Mouse (Mus musculus) thymus, postnatal 0 days (tissue): Measurements from ENCODE around the gene Krtap28-13. TPM values are rescaled to one million over a fixed set of nuclear protein-coding genes. Genes with fewer than 3 reads are reported as not detected.
A peak's percentile ranks its signal among the peaks of the same experiment; 100 is the strongest.

Experiments used
- DNase-seq: peaks from one replicate; pipeline ENCODE4 v3.0.0-alpha.2; 2015; ENCODE audit warnings: low spot score
- polyA plus RNA-seq: library from polyadenylated mRNA; unstranded; fragments of >200 nt; fragmentation: Nextera tagmentation; extraction: Ambion mirVana; gene quantifications from 2 replicates; pipeline ENCODE4 v1.2.1, GENCODE M21; 2015

Krtap28-13 gene
- not detected in 2 replicates for polyA plus RNA-seq

DNA sequence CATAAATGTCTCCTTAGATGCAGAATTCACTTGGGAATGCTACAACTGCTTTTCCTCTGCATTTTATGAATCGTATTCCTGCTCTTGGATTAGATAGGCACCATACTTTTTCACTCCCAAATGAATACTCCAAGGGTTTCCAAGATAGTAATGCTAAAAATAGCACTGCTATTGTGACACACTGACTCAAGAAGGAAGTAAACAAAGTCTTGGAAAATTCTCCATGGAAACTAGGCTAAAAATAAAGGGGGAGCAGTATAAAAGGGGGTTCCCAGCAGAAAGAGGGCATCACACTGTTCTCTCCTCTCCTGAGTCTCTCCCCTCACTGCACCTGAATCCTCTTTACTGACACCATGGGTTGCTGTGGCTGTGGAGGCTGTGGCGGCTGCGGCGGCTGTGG is at the start of gene Krtap28-13:
Krtap28-13 (plus strand) TSS at position 288 of the 400 bp plus-strand sequence.
- DNase-seq: no peak

DNA sequence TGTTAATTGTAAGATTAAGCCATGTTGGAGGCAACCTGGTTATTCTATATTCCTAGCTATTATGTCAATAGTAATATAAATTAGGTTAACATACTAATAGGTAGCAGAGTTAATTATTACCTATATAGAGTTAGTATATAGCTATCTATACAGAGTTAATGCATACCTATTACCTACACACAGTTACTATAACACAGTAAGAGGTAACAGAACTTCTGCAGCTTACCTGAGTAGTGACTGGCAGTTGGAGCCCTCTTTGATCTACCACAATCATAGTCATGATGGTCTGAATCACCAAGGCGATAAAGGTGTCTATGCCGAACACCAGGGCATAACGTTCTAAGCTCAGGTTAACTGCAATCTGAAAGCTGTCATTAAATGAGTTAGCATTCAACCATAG is 46.3 kb upstream of the Krtap28-13 start:
- no peak for DNase-seq

DNA sequence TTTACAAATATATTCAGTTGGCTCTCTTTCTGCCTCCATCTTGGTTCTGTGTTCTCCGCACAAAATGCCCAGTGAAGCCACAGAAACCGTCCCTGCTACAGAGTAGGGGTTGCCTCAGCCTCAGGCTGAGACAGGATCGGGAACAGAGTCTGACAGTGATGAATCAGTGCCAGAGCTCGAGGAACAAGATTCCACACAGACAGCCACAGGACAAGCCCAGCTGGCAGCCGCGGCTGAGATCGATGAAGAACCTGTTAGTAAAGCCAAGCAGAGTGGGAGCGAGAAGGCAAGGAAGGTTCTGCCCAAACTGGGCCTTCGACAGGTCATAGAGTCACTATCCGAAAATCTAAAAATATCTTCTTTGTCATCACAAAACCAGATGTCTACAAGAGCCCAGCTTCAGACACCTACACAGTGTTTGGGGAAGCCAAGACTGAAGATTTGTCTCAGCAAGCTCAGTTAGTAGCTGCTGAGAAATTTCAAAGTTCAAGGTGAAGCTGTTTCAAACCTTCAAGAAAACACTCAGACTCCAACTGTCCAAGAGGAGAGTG is 45.3 kb upstream of the Krtap28-13 start:
- no peak for DNase-seq

DNA sequence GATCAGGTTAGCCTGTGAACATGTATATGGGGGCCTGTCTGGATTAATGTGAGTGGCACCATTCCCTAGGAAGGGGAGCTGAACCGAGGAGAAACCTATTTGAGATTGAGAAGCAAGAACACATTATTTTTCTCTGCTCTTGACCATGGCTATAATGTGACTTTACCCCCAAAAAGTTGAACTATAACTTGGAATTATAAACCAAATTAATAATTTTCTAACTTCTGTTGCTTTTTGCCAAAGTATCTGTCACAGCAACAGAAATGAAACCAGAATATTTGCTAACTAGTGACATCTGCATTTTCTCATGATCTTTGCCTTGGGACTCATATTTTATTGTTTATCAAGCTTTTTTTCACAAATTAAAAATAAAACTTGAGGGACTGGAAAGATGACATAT is 44.2 kb upstream of the Krtap28-13 start:
- no peak for DNase-seq

DNA sequence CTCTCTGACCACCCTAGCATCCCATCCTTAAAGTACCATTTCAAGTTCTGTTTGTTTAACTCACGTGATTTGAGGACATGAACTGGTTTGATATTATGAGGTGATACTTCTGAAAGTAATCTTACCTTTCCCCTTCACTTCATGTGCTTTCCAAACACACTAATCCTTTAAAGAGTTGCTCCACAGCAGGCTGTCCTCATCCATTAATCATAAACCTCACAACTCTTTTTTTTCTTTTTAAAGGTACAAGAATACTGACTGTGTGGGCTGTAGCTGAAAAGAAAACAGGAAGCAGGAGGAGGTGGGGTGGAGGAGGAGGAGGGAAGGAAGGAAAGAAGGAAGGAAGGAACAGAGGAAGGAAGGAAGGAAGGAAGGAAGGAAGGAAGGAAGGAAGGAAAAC is 28.8 kb upstream of the Krtap28-13 start:
- no peak for DNase-seq

DNA sequence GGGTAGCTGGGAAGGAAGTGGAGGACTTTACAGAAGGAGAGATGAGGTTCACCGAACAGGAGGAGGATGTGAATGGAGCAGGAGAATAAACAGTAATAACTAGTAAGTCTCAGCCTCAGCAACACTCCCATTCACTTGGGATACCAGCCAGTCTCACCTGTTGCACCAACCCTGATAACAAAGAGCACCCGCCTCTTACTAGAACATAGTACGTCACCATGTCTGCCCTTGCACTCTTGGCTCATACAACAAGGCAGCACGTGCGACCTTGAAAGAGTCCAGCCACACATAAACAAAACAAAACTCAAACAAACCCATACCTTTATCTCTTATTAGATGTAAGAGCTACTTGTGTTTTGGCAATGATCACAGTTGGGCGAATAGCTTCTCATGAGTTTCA is 28.2 kb upstream of the Krtap28-13 start:
- no peak for DNase-seq

DNA sequence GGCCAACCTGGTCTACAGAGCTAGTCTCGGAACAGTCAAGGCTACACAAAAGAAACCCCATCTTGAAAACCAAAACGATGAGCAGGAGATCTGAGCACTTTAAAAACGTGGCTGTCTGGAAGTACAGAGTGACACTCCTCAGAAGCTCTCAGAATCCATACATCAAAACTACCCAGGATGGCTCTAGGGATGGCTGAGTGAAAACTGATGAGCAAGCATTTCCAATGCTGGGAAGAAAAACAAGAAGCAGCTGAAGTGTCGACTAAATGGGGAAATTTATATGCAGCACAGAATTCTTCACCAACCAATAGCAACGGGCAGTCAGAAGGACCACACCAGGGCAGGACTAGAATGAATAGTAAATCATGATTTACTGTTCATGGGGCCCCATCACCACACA is 26.2 kb upstream of the Krtap28-13 start:
- no peak for DNase-seq

DNA sequence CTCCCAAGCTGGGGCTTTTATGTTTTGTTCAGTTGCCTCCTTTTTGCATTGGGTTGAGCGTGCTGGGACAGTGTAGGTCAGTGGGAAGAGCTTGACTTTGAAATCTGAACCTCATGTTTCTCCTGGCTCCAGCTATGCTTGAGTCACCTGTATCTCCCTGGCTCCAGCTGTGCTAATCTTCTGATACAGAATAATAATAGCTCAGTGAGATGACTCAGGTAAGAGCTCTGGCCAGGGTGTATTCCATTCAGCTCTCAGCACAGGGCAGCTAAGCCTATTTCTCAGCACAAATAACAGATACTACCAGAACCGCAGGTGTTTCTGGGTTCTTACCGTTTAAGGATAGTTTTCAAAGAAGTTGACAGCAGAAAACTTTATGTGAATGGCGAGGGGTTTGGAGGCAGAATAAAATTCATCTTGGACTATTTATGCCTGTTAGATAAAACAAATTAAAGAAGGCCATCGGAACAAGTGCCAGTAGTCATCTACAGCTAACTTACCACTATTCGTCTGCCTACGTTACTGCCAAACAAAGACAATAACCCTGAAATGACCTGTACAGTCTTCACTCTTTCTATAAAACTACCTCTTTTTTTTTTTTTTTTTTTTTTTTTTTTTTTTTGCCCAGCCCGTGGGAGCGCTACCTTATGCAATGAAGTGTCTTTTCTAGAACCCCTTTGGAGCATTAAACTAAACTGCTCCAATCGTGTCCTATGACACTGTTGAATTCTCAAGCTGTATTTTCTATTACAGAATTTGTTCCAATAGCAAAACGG is 23.6 kb upstream of the Krtap28-13 start:
- DNase-seq: no peak

DNA sequence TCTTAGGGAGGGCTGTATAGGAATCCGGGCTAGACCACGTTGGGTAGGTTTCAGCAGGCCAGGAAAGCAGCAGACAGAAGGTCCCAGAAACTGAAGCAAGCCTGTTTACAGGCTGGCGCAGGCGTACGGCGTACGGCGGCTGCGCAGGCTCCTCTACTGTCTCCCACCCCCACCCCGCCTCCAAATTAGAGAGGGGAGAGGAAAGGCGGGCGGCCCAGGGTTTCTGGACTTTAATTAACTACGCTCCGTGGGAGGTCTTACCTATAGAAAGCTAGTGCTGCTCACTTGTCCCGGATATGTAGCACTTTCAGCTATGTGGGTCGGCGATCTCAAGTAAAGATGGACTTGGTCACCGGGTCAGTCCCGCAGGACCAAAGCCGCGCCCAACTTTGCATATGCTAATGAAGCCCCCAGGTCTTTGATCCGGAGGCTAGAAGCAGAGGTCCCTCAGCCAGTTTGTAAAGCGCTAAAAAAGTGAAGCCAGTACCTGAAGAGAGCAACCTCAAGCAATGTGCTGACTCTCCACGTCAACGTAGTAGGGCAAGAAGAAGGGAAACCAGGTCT is 22.5 kb upstream of the Krtap28-13 start, which contains the start of gene Slc19a3:
Slc19a3 (minus strand) TSS at position 340 of the 564 bp plus-strand sequence.
- DNase-seq: no peak

DNA sequence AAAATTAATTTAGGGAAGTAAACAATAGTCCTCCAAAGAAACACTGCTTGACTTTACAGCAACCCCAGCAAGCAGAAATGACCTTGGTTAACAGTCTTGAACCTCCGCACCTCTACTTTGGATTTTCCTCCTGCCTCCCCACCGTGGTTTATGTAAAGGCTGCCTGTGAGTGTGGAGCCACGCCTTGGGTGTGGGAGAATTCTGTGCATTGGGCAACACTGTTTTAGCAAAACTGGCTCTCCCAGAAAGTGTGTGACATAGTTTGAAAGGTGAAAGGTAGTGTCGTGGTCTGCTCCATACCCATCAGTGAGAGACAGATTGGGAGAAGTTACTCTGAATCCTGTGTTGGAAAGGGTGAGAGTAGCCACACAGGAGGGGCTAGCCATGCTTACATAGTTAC is 21.6 kb upstream of the Krtap28-13 start:
- no peak for DNase-seq

DNA sequence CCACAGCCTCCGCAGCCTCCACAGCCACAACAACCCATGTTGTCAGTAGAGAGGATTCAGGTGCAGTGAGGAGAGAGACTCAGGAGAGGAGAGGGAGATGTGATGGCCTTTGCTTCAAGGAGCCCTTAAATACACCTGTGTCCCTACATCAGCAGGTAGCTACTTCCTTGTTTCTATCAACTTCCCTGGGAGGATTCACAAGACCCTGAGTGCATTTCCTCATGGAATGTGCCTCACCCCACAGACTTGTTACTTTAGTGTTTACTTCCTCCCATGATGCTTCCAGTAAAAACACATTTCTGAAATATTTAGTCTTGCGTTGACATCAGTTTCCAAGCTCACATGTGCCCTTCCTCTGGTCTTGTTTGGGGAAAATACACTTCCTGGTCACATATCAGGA is 18.4 kb upstream of the Krtap28-13 start, which contains the start of gene Krtap28-10:
Krtap28-10 (minus strand) TSS at position 101 of the 400 bp plus-strand sequence.
- no peak for DNase-seq

DNA sequence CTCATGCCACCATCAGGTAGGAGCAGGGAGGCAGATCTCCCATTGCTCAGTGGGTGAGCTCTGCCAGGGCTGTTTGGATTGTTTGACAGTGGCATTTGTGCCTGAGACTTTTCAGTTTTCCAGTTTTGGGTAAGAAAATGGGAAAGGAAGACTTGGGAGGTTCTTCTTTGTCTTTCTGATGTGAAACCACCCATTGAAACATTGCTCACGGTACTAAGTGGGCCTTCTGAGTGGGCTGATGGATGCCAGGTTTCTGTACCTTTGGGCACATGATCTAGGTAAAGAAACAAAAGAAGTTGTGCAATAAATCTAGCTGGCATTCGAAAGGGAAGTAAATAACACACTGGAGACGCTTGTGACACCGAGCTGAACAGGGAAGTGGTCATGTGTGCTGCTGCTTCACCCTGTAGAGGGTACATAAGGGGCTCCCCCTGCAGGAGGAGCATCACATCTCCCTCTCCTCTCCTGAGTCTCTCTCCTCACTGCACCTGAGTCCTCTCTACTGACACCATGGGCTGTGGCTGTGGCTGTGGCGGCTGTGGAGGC is 15.8 kb upstream of the Krtap28-13 start, which contains the start of gene Gm47969:
Gm47969 (plus strand) TSS at position 51 of the 546 bp plus-strand sequence.
- no peak for DNase-seq

DNA sequence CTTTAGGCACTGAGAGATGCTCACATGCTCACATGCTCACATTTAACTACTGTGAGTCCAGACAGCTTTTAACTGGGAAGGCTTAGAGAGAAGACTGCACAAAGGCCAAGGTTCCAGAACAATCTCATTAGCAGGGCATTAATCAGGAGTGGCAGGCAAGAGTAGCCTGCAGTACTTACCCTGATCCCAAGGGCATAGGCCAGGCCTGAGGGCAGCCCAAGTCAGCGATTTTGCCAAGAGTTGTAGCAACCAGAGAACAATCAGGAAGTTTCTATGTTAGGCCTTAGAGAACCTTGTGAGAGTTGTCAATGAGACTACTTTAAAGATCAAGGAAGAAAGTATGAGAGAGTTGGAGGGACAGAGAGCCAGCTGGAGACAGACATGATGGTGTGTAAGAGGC is 2.2 kb upstream of the Krtap28-13 start:
- no peak for DNase-seq

DNA sequence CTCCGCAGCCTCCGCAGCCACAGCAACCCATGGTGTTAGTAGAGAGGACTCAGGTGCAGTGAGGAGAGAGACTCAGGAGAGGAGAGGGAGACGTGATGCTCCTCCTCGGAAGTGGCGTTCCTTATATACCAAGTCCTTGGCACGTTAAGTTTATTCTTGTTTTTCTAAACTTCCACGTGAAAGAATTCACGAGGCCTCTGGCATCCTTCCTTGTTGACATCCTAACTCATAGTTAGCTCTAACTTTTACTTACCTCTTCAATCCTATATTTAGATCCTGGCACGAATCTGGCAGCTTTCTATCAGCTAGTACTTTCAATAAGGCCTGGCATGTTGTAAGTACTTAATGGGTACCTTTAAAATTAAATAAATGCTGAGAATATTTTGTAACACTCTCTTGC is 1.5 kb upstream of the Krtap28-13 start, which contains the start of gene A030005K14Rik:
A030005K14Rik (minus strand) TSS at position 101 of the 400 bp plus-strand sequence.
- DNase-seq: no peak

DNA sequence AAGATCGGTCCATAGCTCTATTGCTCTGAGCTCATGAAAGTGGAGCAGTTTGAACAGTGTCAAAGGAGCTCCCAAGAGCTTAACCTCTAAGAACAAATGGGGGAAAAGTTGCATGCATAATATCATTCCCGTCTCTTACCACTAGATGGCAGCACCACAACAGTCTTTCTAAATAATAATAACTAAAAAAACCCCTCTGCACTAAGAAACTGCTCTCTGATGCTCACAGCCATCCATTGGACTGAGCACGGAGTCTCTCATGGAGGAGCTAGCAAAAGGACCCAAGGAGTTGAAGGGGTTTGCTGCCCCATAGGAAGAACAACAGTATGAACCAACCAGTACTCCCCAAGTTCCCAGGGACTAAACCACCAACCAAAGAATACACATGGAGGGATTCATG is 4.1 kb downstream of the Krtap28-13 start:
- DNase-seq: peak; percentile 19

DNA sequence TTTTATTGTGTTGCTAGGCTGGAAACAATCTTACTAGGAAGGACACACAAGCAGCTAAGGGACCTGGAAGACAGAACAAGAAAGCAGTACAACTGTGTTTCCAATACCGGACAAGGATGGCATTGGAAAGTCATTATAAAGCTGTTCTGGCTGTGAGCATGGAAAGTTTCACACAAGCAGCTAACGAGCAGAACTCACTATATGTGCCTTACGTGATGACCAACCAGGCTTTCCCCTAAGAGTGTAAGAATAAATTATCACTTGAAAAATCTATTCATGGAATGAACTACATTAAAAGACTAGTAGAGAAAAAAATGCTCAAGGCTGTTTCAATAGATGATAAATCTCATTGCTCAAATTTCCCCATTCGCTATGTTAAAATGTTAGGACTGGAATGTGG is 5.8 kb downstream of the Krtap28-13 start:
- no peak for DNase-seq

DNA sequence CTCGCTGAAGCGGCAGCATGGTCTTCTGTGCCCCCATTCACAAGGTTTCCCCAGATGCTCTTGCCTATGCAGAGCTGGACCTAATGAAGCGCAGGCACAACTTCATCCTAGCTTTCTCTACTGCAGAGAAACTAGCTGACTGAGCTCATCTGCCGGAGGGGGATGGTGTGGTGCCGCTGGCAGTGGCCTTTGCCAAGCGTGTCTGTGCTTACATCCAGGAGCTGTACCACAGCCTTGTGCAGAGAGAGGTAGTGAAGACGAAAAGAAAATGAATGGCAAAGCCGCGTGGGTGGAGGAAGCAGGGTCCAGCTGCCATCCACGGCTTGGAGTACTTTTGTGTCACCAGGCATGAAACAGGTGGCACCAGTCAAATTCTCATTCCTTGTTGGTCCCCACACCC is 6.5 kb downstream of the Krtap28-13 start:
- no peak for DNase-seq

DNA sequence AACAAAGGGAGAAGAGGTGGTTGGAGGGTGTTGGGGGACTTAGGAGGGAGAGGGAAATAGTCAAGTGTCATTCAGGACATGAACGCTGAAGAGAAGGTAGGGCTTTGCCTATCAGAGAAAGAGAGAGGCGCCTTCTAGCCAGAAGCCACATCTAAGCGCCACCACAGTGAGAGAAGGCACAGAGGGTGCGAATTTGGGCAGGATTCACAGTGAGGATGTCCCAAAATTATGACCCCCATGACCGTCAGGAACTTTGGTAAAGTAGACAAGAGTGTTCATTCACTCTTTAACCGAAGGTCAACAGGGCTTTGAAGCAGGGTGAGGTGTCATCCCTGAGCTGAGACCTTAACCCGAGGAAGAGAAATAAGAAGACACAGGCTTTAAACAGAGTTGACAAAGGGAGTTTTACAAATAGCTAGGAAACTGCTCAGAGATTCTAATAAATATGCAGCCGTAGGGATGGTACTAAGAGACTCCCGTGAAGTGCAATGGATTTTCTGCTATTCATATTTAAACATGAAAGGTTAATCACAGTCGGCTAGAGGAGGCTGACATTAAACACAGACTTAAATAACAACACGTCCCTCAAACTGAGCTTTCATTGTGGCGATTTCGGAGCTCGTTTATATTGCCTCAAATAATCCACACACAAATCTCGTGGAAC is 14.9 kb downstream of the Krtap28-13 start:
- no peak for DNase-seq

DNA sequence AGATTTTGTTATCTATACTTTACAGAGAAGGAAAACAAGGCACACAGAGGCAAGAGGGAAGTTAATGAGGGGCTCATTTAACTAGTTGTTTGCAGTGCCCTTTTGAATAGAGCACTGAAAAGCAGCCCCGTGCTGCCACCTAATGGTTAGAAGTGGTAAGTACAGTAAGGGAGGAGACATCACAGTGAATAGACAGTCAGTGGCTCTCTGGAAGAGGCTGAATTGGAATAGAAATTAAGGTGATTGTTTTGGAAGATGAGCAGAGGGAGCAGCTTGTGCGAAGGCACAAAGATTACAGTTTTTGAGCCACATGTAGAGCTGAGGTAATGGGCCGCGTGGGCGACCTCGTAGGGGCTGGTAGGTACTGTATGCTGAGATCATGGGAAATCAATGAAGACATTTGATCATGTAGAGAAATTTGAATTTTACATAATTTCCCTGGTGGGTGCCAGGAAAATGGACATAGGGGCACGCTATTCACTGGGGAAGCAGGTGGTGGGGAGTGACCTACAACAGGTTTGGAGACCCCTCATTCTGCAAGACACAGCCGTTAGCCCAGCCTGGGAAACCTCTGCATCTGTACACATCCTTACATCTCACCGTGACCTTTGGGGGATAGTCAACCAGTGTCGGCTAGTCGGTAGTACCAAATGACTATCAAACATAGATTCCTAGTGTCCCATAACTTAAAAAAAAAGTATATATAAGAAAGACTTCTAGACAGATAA is 15.6 kb downstream of the Krtap28-13 start:
- DNase-seq: peak; percentile 56

DNA sequence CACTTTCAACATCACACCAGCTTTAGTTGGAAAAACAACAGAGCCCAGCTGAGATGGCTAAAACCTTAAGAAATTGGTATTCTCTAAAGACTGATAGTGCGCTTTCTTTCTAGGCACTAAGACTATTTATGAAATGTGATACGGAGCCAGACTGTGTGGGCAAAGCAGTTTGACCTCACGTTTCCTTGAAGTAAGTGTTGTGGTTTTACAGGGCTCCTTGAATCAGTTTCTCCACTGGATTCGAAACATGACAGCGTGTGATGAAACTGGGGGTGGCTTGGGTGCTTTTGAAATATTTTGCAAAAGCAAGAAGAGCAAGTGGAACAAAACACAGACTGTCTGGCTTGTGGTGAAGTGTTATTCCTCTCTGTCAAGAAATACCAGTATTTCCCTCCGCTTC is 16.3 kb downstream of the Krtap28-13 start:
- no peak for DNase-seq

DNA sequence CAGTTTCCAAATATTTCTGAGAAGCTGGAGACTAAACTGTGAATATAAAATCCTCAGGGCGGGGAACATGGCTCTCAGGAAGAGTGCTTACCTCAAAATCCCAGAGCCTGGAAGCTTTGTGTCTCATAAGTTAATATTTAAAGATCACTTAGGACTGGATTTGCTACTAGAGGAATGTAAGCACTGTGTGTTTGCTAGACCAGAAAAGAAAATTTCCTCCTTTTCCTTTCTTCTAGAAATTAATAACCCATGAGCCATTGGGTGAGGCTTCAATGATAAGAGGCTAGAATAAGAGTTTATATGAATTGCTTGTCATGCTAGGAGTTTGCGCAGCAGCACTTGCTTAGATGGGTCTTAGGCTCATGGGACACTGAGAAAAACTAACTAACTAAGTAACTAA is 24.1 kb downstream of the Krtap28-13 start:
- no peak for DNase-seq
